Mouse (Mus musculus) cerebral cortex, adult 2 months (tissue): ENCODE data around the gene Srek1.

ENCODE experiments used
- WGBS: fragments of 180-500 bp; shearing (Covaris S2); methylation state at CpG from one replicate; pipeline ENCODE4 v1.1.7; 2018; 5-methylcytosine and 5-hydroxymethylcytosine counted together

Srek1 gene

GRCm38 (mm10) chr13:103711406-103712025, 62.9 kb downstream of the Srek1 start:
- WGBS: 27% methylated on average over 11 of the region's 11 CpGs

GRCm38 (mm10) chr13:103710359-103710781, 64.0 kb downstream of the Srek1 start:
- 67% methylated on average over 7 of the region's 7 CpGs for WGBS

- WGBS: 85% methylated on average over 6 of the region's 6 CpGs
Measured at GRCm38 (mm10) chr13:103705436-103705978, 68.9 kb downstream of the Srek1 start.

- 43% methylated on average over 6 of the region's 6 CpGs for WGBS
Measured at GRCm38 (mm10) chr13:103703833-103704232, 70.6 kb downstream of the Srek1 start.

- 38% methylated on average over 7 of the region's 7 CpGs for WGBS
Measured at GRCm38 (mm10) chr13:103703386-103703785, 71.0 kb downstream of the Srek1 start.

- 90% methylated on average over 3 of the region's 3 CpGs for WGBS
Measured at GRCm38 (mm10) chr13:103702266-103702665, 72.1 kb downstream of the Srek1 start.

GRCm38 (mm10) chr13:103700752-103701151, 73.7 kb downstream of the Srek1 start:
- 89% methylated on average over 2 of the region's 2 CpGs for WGBS

GRCm38 (mm10) chr13:103697993-103698392, 76.4 kb downstream of the Srek1 start:
- WGBS: 77% methylated on average over 9 of the region's 9 CpGs

GRCm38 (mm10) chr13:103696164-103696563, 78.2 kb downstream of the Srek1 start:
- WGBS: 52% methylated on average over 9 of the region's 9 CpGs

GRCm38 (mm10) chr13:103695456-103695855, 79.0 kb downstream of the Srek1 start:
- WGBS: 95% methylated on average over 6 of the region's 6 CpGs
